In genomic region chr12:58267779-58268178, GRCm38 (mm10) we compare ENCODE assay signal across 9 mouse cellular contexts. TPM values are rescaled to one million over a fixed set of nuclear protein-coding genes. Genes with fewer than 3 reads are reported as not detected.
DNase-seq lines count a peak whose midpoint lies in the region; ATAC-seq and TF ChIP-seq lines count a peak whose summit lies in the region.
"Had no signal": no experiment of that assay in that cellular context is flagged by ENCODE, and none has a peak within 500 bp of the region (broad histone marks: within the 10 kb centered on the region; RNA-seq: fewer than 3 reads in every experiment).

No protein-coding gene starts in this region.

- H3K4me1 ChIP-seq in heart, adult 2 months (ENCODE audit: control insufficient read depth, insufficient read depth, low read length) = peaks cover 4% of the 10 kb centered on the region
- peaks cover 21% of the 10 kb centered on the region for H3K4me1 ChIP-seq in embryonic facial prominence, embryonic 10.5 days
- H3K4me1 ChIP-seq in hindbrain, embryonic 11.5 days (replicated peaks; ENCODE audit: control insufficient read depth, insufficient read depth, low read length) = no peaks in the 10 kb centered on the region
- H3K4me1 ChIP-seq in midbrain, embryonic 12.5 days = peaks cover 16% of the 10 kb centered on the region

- peaks cover 16% of the 10 kb centered on the region for H3K36me3 ChIP-seq in heart, adult 2 months (ENCODE audit: control insufficient read depth, insufficient read depth, low read length)
- no peaks in the 10 kb centered on the region for H3K36me3 ChIP-seq in embryonic facial prominence, embryonic 10.5 days (replicated peaks)
- H3K36me3 ChIP-seq in hindbrain, embryonic 11.5 days (ENCODE audit: control insufficient read depth, insufficient read depth, low read length) = no peaks in the 10 kb centered on the region
- no peaks in the 10 kb centered on the region for H3K36me3 ChIP-seq in midbrain, embryonic 12.5 days

- TF ChIP-seq EP300 in heart, adult 2 months (IDR thresholded peaks at IDR 0.05; ENCODE audit: insufficient read depth, low read depth, low read length) = no peak

- H3K27ac ChIP-seq in heart, adult 2 months = peak overlapping the region; percentile 97
- H3K27ac ChIP-seq in embryonic facial prominence, embryonic 10.5 days (replicated peaks) = peak overlapping the region; percentile 81
- no peak overlapping the region for H3K27ac ChIP-seq in hindbrain, embryonic 11.5 days (ENCODE audit: low read depth, low read length)
- no peak overlapping the region for H3K27ac ChIP-seq in midbrain, embryonic 12.5 days (replicated peaks)
- H3K27ac ChIP-seq: macrophage had no signal

- no peaks in the 10 kb centered on the region for H3K9me3 ChIP-seq in embryonic facial prominence, embryonic 10.5 days
- H3K9me3 ChIP-seq in hindbrain, embryonic 11.5 days (ENCODE audit: control insufficient read depth, low read length) = no peaks in the 10 kb centered on the region
- no peaks in the 10 kb centered on the region for H3K9me3 ChIP-seq in midbrain, embryonic 12.5 days

- WGBS in heart, adult 2 months = 22% methylated on average over 8 of the region's 8 CpGs
- WGBS in embryonic facial prominence, embryonic 10.5 days = 33% methylated on average over 8 of the region's 8 CpGs
- 44% methylated on average over 8 of the region's 8 CpGs for WGBS in hindbrain, embryonic 11.5 days
- WGBS in midbrain, embryonic 12.5 days = 33% methylated on average over 8 of the region's 8 CpGs

- ATAC-seq in hindbrain, embryonic 11.5 days (ENCODE audit: low FRiP score) = 0 out of 2 replicates have a peak, but pooled peaks have one; percentile 12
- ATAC-seq in midbrain, embryonic 12.5 days (ENCODE audit: low FRiP score, low read depth) = no peak; the same call in 1 of the 2 replicates

- H3K4me3 ChIP-seq in heart, adult 2 months = peak overlapping the region; percentile 51
- H3K4me3 ChIP-seq in embryonic facial prominence, embryonic 10.5 days = peak overlapping the region; percentile 58
- peak overlapping the region; percentile 31 for H3K4me3 ChIP-seq in hindbrain, embryonic 11.5 days (ENCODE audit: low read depth, low read length)
- peak overlapping the region; percentile 36 for H3K4me3 ChIP-seq in midbrain, embryonic 12.5 days

- H3K9ac ChIP-seq in heart, adult 2 months (ENCODE audit: low read depth, low read length) = peak overlapping the region; percentile 89
- no peak overlapping the region for H3K9ac ChIP-seq in hindbrain, embryonic 11.5 days (ENCODE audit: low read depth, low read length)
- 0 out of 2 replicates have a peak overlapping the region, but pooled peaks have one; percentile 35 for H3K9ac ChIP-seq in midbrain, embryonic 12.5 days (replicated peaks)

- H3K27me3 ChIP-seq in heart, adult 2 months (ENCODE audit: control insufficient read depth, insufficient read depth, low read length) = no peaks in the 10 kb centered on the region
- peaks cover 15% of the 10 kb centered on the region for H3K27me3 ChIP-seq in embryonic facial prominence, embryonic 10.5 days (replicated peaks; ENCODE audit: low read depth, poor library complexity, severe bottlenecking)
- H3K27me3 ChIP-seq in hindbrain, embryonic 11.5 days (ENCODE audit: control insufficient read depth, insufficient read depth, low read length) = peaks cover 3% of the 10 kb centered on the region; the same call in 1 of the 2 replicates
- peaks cover 21% of the 10 kb centered on the region for H3K27me3 ChIP-seq in midbrain, embryonic 12.5 days

- no peak for DNase-seq in heart, adult 2 months
- DNase-seq in heart, postnatal 25 days (ENCODE audit: low spot score) = no peak
- DNase-seq in embryonic facial prominence, embryonic 10.5 days (ENCODE audit: low spot score) = no peak
- DNase-seq in hindbrain, embryonic 11.5 days (ENCODE audit: low spot score) = peak; percentile 9
- DNase-seq in thymus, adult 18-20 months = no peak
- no peak for DNase-seq in frontal cortex, adult 2 months (ENCODE audit: extremely low spot score in 1 of 2, low spot score in 1 of 2)
- DNase-seq in spleen, adult 18-20 months = no peak

- intact Hi-C loops in heart, adult 2 months (cut with DNase I) = loop anchor here (1.0 to 2.0 kb wide), 2 partner anchors 53 to 55 kb away; no protein-coding TSS in a partner anchor
- intact Hi-C loops in heart, postnatal 25 days (cut with DNase I) = loop anchor here (2.0 to 5.0 kb wide), 2 partner anchors 55 kb away; no protein-coding TSS in a partner anchor

- H3K4me2 ChIP-seq in hindbrain, embryonic 11.5 days (replicated peaks; ENCODE audit: low read depth, low read length) = peak overlapping the region; percentile 55
- H3K4me2 ChIP-seq in midbrain, embryonic 12.5 days (replicated peaks) = peak overlapping the region; percentile 60

- no peak for TF ChIP-seq CTCF in heart, adult 2 months (IDR thresholded peaks at IDR 0.05)

- TF ChIP-seq POLR2A in heart, adult 2 months (IDR thresholded peaks at IDR 0.05; ENCODE audit: insufficient read depth, low read depth, low read length) = no peak

- no peaks in the 10 kb centered on the region for H3K79me2 ChIP-seq in heart, adult 2 months (replicated peaks; ENCODE audit: control insufficient read depth, insufficient read depth, low read length)

RNA-seq across cellular contexts. Expression of gene Clec14a, which starts 1.3 kb away (rescaled TPM):
- 10 to 100 TPM in 1 of 2 experiments, 1 to 10 TPM in 1; 9.2 to 13.9 TPM for total RNA-seq in heart, adult 2 months (2021)
- polyA plus RNA-seq in heart, adult 2 months (2012; rRNA removed) = 6.9 and 9.6 TPM in 2 replicates
- total RNA-seq in heart, postnatal 25 days (2021) = 10 to 100 TPM; 15.2 to 20.2 TPM
- polyA plus RNA-seq in embryonic facial prominence, embryonic 10.5 days (2016; fragmentation: Nextera tagmentation; extraction: Ambion mirVana) = 3.7 and 4.7 TPM in 2 replicates
- 7.0 TPM in 2 replicates for polyA plus RNA-seq in hindbrain, embryonic 11.5 days (2014; fragmentation: Nextera tagmentation; extraction: Ambion mirVana)
- 6.7 and 7.4 TPM in 2 replicates for polyA plus RNA-seq in midbrain, embryonic 12.5 days (2016; fragmentation: Nextera tagmentation; extraction: Ambion mirVana)
- polyA plus RNA-seq in frontal cortex, adult 2 months (2012; rRNA removed) = 1.7 and 3.0 TPM in 2 replicates
- polyA plus RNA-seq: macrophage had no signal

RNA-seq across cellular contexts. Expression of gene Sstr1, which starts 56.2 kb away (rescaled TPM):
- under 1 TPM in 1 of 2 experiments, not detected in 1; 0.18 TPM for total RNA-seq in heart, adult 2 months (2021)
- polyA plus RNA-seq in heart, adult 2 months (2012; rRNA removed) = not detected in 2 replicates
- not detected for total RNA-seq in heart, postnatal 25 days (2021)
- 0.29 and 0.65 TPM in 2 replicates for polyA plus RNA-seq in embryonic facial prominence, embryonic 10.5 days (2016; fragmentation: Nextera tagmentation; extraction: Ambion mirVana)
- 0.33 and 0.62 TPM in 2 replicates for polyA plus RNA-seq in hindbrain, embryonic 11.5 days (2014; fragmentation: Nextera tagmentation; extraction: Ambion mirVana)
- polyA plus RNA-seq in midbrain, embryonic 12.5 days (2016; fragmentation: Nextera tagmentation; extraction: Ambion mirVana) = 0.76 and 0.79 TPM in 2 replicates
- polyA plus RNA-seq in frontal cortex, adult 2 months (2012; rRNA removed) = 12.5 and 17.3 TPM in 2 replicates
- polyA plus RNA-seq: macrophage had no signal

Comparison
In these comparisons a context has a peak if more than half of its experiments do, and no peak if none do; other contexts are left out.
1. H3K27ac ChIP-seq: peak in heart, adult 2 months (single experiment) and embryonic facial prominence, embryonic 10.5 days (single experiment); none in hindbrain, embryonic 11.5 days (single experiment) and midbrain, embryonic 12.5 days (single experiment).
2. Peak in every context shown above with its lines, with median percentiles within 50 percentile points of each other: H3K4me3 ChIP-seq.